Comparison of ENCODE assay signal across 16 mouse cellular contexts in the genomic region with DNA sequence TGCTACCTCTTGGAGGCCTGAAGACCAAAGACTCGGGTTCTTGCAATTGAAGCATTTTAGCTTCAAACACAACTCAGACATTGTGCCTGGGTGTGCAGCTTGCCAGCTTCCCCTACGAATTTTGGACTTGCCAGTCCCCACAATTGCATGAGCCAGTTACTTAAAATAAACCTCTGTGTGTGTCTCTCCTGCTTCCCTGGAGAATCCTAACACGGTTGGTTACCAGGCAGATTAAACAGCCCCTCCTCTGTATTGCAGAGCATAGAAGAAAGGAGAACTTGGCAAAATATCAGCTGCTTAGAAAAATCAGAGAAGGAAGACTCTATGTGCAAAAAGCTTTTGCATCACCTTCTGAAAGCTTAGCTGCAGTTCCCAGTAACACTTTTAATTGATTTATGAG.
DNase-seq lines count a peak whose midpoint lies in the region; ATAC-seq lines count a peak whose summit lies in the region.
"Had no signal": no experiment of that assay in that cellular context is flagged by ENCODE, and none has a peak within 500 bp of the region (broad histone marks: within the 10 kb centered on the region; RNA-seq: fewer than 3 reads in every experiment).

No protein-coding gene starts in this region.

- DNase-seq in lung, postnatal 36 days = peak; percentile 12
- no peak for DNase-seq in lung, adult 18-20 months
- peak; percentile 73 to 85 for DNase-seq in right cerebral cortex, postnatal 10 days (ENCODE audit: low spot score in 2 of 2)
- DNase-seq in thymus, postnatal 10 days (ENCODE audit: low spot score in 2 of 2) = no peak
- no peak for DNase-seq in embryo, embryonic 10.5 days (ENCODE audit: low spot score)
- DNase-seq: adrenal gland, postnatal 14 days; cerebellum, adult 11-12 months; layer of hippocampus, postnatal 36 days had no signal

- H3K27ac ChIP-seq in forebrain, embryonic 16.5 days (ENCODE audit: low read length) = peak overlapping the region; percentile 3
- no peak overlapping the region for H3K27ac ChIP-seq in forebrain, embryonic 13.5 days
- H3K27ac ChIP-seq in hindbrain, embryonic 16.5 days (ENCODE audit: low read depth, low read length) = peak overlapping the region; percentile 63
- H3K27ac ChIP-seq: kidney, postnatal 0 days; limb, embryonic 15.5 days; lung, embryonic 15.5 days; stomach, postnatal 0 days had no signal

- no peaks in the 10 kb centered on the region; the same call in 1 of the 2 replicates for H3K36me3 ChIP-seq in forebrain, embryonic 16.5 days (ENCODE audit: control insufficient read depth, insufficient read depth)
- H3K36me3 ChIP-seq in forebrain, embryonic 13.5 days (ENCODE audit: poor library complexity, severe bottlenecking) = no peaks in the 10 kb centered on the region; the same call in 1 of the 2 replicates
- H3K36me3 ChIP-seq in hindbrain, embryonic 16.5 days (ENCODE audit: control insufficient read depth, insufficient read depth, low read length) = peaks cover 13% of the 10 kb centered on the region
- H3K36me3 ChIP-seq: limb, embryonic 15.5 days; lung, embryonic 15.5 days had no signal

- WGBS in forebrain, embryonic 16.5 days = 45% methylated on average over 3 of the region's 3 CpGs
- WGBS in forebrain, embryonic 13.5 days = 64% methylated on average over 3 of the region's 3 CpGs
- 46% methylated on average over 3 of the region's 3 CpGs for WGBS in hindbrain, embryonic 16.5 days

- no peak overlapping the region for H3K4me2 ChIP-seq in forebrain, embryonic 16.5 days (ENCODE audit: low read length)
- no peak overlapping the region for H3K4me2 ChIP-seq in forebrain, embryonic 13.5 days
- no peak overlapping the region for H3K4me2 ChIP-seq in hindbrain, embryonic 16.5 days (ENCODE audit: low read length)
- H3K4me2 ChIP-seq: limb, embryonic 15.5 days; lung, embryonic 15.5 days had no signal

- H3K27me3 ChIP-seq in forebrain, embryonic 16.5 days (replicated peaks; ENCODE audit: control insufficient read depth, insufficient read depth, low read length) = no peaks in the 10 kb centered on the region
- no peaks in the 10 kb centered on the region for H3K27me3 ChIP-seq in forebrain, embryonic 13.5 days
- no peaks in the 10 kb centered on the region for H3K27me3 ChIP-seq in hindbrain, embryonic 16.5 days (replicated peaks; ENCODE audit: control insufficient read depth, insufficient read depth, low read length)
- H3K27me3 ChIP-seq: limb, embryonic 15.5 days; lung, embryonic 15.5 days had no signal

- no peak overlapping the region for H3K4me3 ChIP-seq in forebrain, embryonic 16.5 days (replicated peaks; ENCODE audit: low read length)
- H3K4me3 ChIP-seq in forebrain, embryonic 13.5 days = no peak overlapping the region
- H3K4me3 ChIP-seq in hindbrain, embryonic 16.5 days (ENCODE audit: low read length) = no peak overlapping the region
- H3K4me3 ChIP-seq: erythroblast, embryonic 14.5 days; limb, embryonic 15.5 days; lung, embryonic 15.5 days had no signal

- ATAC-seq in forebrain, embryonic 16.5 days = peak; percentile 58; the same call in 1 of the 2 replicates
- ATAC-seq in forebrain, embryonic 13.5 days = no peak
- ATAC-seq in hindbrain, embryonic 16.5 days = peak; percentile 81

- H3K4me1 ChIP-seq in forebrain, embryonic 16.5 days (replicated peaks; ENCODE audit: control insufficient read depth, insufficient read depth, low read length) = peaks cover 7% of the 10 kb centered on the region
- H3K4me1 ChIP-seq in forebrain, embryonic 13.5 days = no peaks in the 10 kb centered on the region; the same call in 1 of the 2 replicates
- H3K4me1 ChIP-seq in hindbrain, embryonic 16.5 days (ENCODE audit: control insufficient read depth, insufficient read depth, low read depth, low read length) = no peaks in the 10 kb centered on the region; the same call in none of the 2 replicates
- H3K4me1 ChIP-seq: limb, embryonic 15.5 days; lung, embryonic 15.5 days had no signal

- no peak overlapping the region for H3K9ac ChIP-seq in forebrain, embryonic 16.5 days (replicated peaks; ENCODE audit: low read depth, low read length)
- H3K9ac ChIP-seq in forebrain, embryonic 13.5 days = no peak overlapping the region
- no peak overlapping the region for H3K9ac ChIP-seq in hindbrain, embryonic 16.5 days (ENCODE audit: low read depth, low read length)
- H3K9ac ChIP-seq: limb, embryonic 15.5 days; lung, embryonic 15.5 days had no signal

- H3K9me3 ChIP-seq in forebrain, embryonic 16.5 days (ENCODE audit: control insufficient read depth, low read length) = no peaks in the 10 kb centered on the region
- no peaks in the 10 kb centered on the region for H3K9me3 ChIP-seq in forebrain, embryonic 13.5 days (replicated peaks)
- H3K9me3 ChIP-seq in hindbrain, embryonic 16.5 days (ENCODE audit: control insufficient read depth, low read length) = no peaks in the 10 kb centered on the region
- H3K9me3 ChIP-seq: limb, embryonic 15.5 days; lung, embryonic 15.5 days had no signal

Comparison
In these comparisons a context has a peak if more than half of its experiments do, and no peak if none do; other contexts are left out.
1. DNase-seq: peak in lung, postnatal 36 days (single experiment) and right cerebral cortex, postnatal 10 days (2 of 2); none in lung, adult 18-20 months (0 of 2), thymus, postnatal 10 days (0 of 2) and embryo, embryonic 10.5 days (single experiment).